Mouse (Mus musculus) forelimb bud, embryonic 11.5 days (tissue): ENCODE results near the gene Ciao2a.

Source experiments
- DNase-seq: peaks from one replicate; pipeline ENCODE4 v3.0.0-alpha.2; 2012; ENCODE audit warnings: low read depth, low spot score

The Ciao2a gene

DNA sequence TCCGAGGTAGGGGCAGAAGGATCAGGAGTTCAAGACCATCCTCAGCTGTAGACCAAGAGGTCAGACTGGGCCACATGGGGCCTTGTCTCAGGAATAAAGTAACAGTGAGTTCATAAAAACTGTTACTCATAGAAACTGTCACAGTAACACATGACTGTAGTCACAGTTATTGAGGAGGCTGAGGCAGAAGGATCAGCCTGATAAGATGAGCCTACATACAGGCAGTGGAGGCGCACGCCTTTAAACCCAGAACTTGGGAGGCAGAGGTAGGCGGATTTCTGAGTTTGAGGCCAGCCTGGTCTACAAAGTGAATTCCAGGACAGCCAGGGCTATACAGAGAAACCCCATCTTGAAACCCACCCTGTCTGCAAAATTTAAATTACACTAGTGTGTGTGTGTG is 6.3 kb upstream of the Ciao2a start:
- DNase-seq = no peak

- no peak for DNase-seq
Measured at GRCm38 (mm10) chr9:66120945-66121344, 5.5 kb upstream of the Ciao2a start.

DNA sequence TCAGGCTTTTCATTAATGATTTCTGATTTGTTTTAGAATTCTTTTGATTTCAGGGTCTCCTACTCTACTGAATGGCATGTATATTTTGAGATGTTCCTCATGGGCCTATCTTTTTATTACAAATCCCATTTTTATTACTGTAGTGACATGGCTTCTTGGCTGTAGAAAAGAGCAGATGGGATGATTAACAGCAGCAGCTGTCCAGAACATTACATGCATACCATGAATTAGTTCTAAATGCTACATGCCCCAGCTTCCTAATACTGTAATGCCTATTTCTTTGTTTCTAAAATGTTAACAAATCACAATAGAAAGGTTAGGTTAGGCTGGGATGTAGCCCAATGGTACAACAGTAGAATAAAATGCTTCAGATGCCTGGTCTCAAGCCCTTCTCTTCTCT is 5.0 kb upstream of the Ciao2a start:
- DNase-seq = no peak

GRCm38 (mm10) chr9:66123648-66124047 is 2.8 kb upstream of the Ciao2a start:
- no peak for DNase-seq

GRCm38 (mm10) chr9:66124111-66124531 is 2.3 kb upstream of the Ciao2a start:
- DNase-seq = peak; percentile 24

DNA sequence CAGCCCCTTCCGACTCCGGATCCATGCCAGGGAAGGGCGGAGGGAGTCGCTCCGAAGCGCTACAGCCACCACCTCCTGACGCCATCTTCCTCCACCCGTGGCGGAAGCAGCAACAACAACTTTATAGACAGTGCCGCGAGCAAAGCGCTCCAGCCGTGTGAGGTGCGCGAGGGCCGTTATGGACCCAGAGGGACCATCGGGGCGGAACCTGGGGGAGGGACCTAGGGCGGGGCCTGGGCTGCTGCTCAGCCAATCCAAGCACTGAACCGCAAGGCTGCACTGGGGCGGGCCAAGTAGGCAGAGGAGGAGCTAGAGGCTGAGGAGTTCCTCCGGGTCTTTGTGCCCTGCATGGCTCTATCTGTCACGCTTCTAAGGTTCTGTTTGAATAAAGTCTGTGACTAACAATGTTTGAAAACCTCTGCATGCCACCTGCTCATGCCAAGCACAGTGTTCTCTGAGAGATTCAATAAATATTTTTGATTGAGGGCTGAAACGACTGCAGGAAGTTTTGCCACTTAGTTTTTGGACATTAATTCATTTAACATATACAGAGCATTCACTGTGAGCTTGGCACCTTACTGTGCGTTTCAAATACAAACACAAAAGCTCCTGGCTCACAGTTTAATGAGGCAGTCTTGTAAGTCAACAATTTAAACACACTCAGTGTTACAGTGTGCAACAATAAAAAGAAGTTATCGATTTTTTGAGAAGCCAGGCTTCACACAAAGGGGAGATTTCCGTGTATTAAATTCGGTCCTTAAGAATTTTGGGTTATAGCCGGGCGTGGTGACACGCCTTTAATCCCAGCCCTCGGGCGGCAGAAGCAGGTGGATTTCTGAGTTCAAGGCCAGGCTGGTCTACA is 1.5 kb upstream of the Ciao2a start:
- DNase-seq = peak; percentile 96

DNA sequence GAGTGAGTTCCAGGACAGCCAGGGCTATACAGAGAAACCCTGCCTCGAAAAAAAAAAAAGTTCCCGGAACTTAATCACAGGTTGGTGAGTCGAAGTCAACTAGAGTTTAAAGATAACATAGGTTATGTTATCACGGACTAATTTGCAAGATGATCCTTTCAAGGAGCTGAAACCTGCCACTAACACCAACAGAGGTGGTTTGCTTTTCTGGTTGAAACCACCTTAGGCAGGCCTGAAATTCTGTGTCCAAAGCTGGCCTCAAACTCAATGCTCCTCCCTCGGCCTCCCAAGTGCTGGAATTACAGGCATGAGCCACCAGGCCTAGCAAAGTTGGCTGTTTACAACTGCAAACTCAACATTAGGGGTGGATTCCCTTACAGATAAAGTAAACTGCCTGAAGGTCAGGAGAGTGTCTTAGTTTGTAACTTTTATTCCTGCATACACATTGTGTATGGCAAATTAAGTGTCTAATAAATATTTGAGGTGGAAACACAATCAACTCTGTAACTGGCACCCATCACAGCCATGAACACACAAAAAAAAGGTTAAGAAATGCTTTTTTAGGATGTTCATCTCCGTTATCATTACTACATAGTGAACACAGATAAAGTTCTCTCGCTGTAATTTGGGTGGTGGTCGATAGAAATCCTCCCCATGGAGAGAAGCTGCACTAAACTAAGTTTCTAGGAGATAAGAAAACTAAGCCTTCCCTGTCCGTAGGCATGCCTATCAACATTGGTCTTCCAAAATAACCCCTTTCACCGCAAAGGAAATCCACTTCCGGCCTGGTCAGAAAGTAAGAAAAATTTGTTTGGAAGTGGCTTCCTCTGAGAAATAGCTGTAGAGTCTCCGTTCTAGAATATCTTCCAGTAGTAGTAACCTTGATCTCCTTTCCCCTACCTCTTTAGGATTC is 612 bp upstream of the Ciao2a start:
- no peak for DNase-seq

DNA sequence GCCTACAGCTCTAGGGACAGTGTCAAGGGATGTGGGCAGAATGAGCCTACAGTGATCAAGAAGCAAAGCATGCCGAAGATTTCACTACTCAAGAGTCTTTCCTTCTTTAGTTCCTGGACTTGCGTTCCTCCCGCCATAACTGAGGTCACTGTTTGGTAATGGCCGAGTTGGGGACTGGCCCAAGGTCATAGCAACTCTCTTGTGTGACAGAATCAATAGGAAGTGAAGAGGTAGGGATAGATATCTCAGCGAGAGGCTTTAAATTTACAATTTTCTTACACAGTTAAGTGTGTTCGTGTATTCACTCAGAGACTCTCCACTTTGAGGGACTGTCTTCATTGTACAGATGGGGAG is 759 bp downstream of the Ciao2a start:
- DNase-seq = no peak

- no peak for DNase-seq
Measured at GRCm38 (mm10) chr9:66127884-66128283, 1.5 kb downstream of the Ciao2a start.

GRCm38 (mm10) chr9:66131466-66131865 is 5.1 kb downstream of the Ciao2a start:
- DNase-seq = no peak

DNA sequence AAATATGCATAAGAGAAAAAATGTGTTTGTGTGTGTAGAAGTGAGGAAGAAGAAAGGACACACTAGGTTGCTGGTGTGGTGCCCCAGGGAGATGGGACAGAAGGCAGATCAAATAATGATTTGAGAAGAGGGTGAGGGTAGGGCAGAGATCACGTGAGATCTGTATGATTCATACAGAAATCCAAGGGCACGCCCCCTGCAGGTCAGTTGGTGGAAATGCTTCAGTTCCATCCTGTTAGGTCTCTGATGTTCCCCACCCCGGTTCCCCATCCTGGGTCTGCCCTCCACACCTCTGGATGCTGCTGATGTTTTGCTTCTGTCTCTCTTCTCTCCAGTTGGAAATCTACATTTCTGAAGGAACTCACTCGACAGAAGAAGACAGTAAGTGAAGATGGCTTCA is 9.6 kb downstream of the Ciao2a start:
- DNase-seq = no peak

GRCm38 (mm10) chr9:66138193-66138592 is 11.8 kb downstream of the Ciao2a start:
- no peak for DNase-seq

GRCm38 (mm10) chr9:66142265-66142664 is 15.9 kb downstream of the Ciao2a start:
- no peak for DNase-seq

DNA sequence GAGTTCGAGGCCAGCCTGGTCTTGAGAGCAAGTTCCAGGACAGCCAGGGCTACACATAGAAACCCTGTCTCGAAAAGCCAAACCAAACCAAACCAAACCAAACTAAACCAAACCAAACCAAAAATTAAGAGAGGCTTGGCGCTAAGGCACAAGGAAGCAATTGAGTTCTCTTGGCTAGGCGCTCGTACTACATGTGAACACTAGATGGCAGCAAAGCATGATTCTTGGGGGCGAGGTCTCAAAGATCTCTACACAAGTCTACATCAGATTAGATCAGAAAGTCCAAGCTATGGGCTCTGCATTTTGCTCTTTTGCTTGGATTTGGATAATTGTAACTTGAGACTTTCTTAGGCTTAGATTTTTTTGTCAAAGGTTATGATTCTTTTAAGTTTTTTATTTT is 17.8 kb downstream of the Ciao2a start:
- DNase-seq = peak; percentile 75

DNA sequence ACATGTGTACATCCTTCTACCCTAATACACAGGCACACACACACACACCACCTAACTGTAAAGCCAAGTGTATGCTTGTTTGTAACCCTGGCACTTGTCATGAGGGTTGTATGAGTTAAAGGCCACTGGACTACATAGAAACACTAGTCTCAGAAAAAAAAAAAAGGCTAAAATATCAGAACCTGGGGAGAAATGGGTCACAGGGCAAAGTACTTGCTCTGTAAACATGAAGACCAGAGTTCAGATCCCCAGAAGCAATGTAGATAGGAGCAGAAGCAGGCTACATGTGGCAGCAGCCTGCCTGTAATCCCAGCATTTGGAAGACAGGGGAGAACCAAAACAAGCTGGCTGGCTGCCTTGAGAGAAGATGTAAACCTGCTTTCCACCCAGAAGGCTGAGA is 19.7 kb downstream of the Ciao2a start:
- DNase-seq = no peak

GRCm38 (mm10) chr9:66152011-66152410 is 25.6 kb downstream of the Ciao2a start:
- DNase-seq = no peak

DNA sequence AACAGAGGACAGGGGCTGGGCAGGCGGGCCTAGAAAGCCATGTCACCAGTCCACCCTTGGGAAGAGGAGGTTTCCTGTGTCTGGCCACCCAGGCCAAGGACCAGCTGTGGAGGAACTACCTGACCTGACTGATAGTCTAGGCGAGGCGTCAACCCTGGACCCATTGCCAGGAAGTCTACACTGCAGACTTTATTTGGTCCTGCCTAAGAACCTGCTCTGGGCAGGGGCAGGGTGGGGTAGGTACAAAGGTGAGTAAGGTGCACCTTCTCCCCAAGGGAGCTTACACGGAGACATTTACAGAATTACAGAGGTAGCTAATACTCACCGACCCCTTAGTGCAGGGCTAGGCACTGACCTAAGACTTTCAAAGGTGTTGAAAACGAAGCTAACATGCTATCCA is 27.2 kb downstream of the Ciao2a start:
- no peak for DNase-seq

GRCm38 (mm10) chr9:66154013-66154412 is 27.6 kb downstream of the Ciao2a start:
- DNase-seq = no peak

DNA sequence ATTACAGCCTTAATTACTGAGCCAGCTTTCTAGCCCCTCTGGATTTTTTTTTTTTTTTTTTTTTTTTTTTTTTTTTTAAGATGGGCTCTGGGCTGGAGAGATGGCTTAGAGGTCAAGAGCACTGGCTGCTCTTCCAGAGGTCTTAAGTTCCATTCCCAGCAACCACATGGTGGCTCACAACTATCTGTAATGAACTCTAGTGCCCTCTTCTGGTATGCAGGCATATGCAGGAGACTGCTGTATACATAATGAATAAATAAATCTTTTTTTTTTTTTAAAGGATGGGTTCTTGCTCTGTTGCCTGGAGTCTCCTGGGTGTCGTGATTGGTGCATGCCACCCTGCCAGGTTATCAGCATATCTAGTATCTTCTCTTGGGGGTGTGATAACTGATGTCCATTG is 29.1 kb downstream of the Ciao2a start:
- DNase-seq = no peak

GRCm38 (mm10) chr9:66157958-66158830 is 31.8 kb downstream of the Ciao2a start, which contains the start of gene Dapk2:
TSS of gene Dapk2 (plus strand) at chr9:66158223.
- DNase-seq = peak; percentile 66

GRCm38 (mm10) chr9:66158885-66159430 is 32.5 kb downstream of the Ciao2a start:
- no peak for DNase-seq
